Mouse (Mus musculus): Measurements from ENCODE around the gene Prim2. TPM values are rescaled to one million over a fixed set of nuclear protein-coding genes. Genes with fewer than 3 reads are reported as not detected.

Gene Prim2
- polyA plus RNA-seq, 1 experiment from 2014 or later: 22.6 TPM

DNA sequence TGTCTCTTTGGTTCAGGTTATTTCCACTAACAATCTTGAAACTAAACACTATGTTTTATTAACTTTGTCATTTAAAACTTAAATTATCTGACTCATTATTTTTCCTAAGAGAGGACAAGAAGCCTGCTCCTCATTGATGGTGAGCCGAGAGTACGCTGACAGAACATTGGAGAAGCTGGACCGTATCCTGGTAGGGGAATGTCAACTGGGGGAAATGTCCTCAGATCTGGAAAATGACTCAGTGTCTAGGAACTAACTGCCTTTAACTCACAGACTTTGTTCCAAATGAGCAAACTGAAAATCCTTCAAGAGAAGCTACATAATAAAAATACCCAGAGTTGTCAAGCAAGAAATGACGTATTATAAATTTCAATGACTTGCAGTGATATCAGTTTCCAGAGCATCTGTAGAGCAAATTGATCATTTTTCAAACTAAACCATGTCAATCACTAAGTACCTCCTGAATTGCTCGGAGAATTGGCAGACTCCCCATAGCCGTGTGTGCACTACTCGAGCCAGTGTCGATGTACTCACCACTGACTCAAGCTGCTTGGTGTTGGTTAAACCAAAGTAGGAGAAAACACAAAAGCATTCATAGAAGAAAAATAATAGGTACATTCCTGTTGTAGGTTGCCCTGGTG, 20.0 kb upstream of the Prim2 start:
- H3K27ac ChIP-seq (ENCODE audit: low read length): no peak overlapping the region
- no peaks in the 10 kb centered on the region for H3K4me1 ChIP-seq (ENCODE audit: control insufficient read depth, insufficient read depth, low read length)
- no peaks in the 10 kb centered on the region for H3K27me3 ChIP-seq (ENCODE audit: control insufficient read depth, insufficient read depth, low read length)
- H3K4me3 ChIP-seq (ENCODE audit: low read length): no peak overlapping the region
- no peak for ATAC-seq (replicated peaks; ENCODE audit: extremely low read depth, insufficient read depth, low FRiP score)
- H3K9me3 ChIP-seq (replicated peaks; ENCODE audit: control insufficient read depth, low read length): no peaks in the 10 kb centered on the region
- H3K36me3 ChIP-seq (ENCODE audit: control insufficient read depth, insufficient read depth): no peaks in the 10 kb centered on the region
- H3K4me2 ChIP-seq (ENCODE audit: low read depth, low read length): no peak overlapping the region
- H3K9ac ChIP-seq (ENCODE audit: low read length): no peak overlapping the region
- 66% methylated on average over 8 of the region's 8 CpGs for WGBS

DNA sequence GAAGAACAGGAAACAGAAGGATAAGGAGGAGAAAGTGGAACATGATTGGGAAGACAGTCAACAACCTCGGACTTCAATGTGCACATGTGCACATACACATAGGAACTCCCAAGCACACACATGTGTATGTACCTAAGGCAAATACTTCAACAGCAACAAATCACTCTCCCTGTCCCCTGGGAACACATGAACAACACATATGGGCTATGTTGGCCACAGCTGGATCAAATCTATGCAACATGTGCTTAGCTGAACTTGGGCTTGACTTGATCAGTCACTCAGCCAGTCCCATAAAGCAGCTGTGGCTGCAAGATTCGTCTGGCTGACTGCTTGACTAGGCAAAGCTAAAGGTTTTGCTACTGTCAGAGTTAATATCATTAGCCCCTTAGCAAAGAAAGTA, 19.2 kb upstream of the Prim2 start:
- Histone ChIP-seq H3K9ac (ENCODE audit: low read length) (no peak overlapping the region), H3K27ac (ENCODE audit: low read length) (no peak overlapping the region), H3K36me3 (ENCODE audit: control insufficient read depth, insufficient read depth) (no peaks in the 10 kb centered on the region), H3K9me3 (replicated peaks; ENCODE audit: control insufficient read depth, low read length) (no peaks in the 10 kb centered on the region), H3K4me1 (ENCODE audit: control insufficient read depth, insufficient read depth, low read length) (no peaks in the 10 kb centered on the region), H3K27me3 (ENCODE audit: control insufficient read depth, insufficient read depth, low read length) (no peaks in the 10 kb centered on the region), H3K4me2 (ENCODE audit: low read depth, low read length) (no peak overlapping the region), H3K4me3 (ENCODE audit: low read length) (no peak overlapping the region)
- WGBS: 50% methylated on average over 2 of the region's 2 CpGs
- ATAC-seq (replicated peaks; ENCODE audit: extremely low read depth, insufficient read depth, low FRiP score): no peak

- H3K4me1 ChIP-seq (ENCODE audit: control insufficient read depth, insufficient read depth, low read length): no peaks in the 10 kb centered on the region
- H3K9me3 ChIP-seq (replicated peaks; ENCODE audit: control insufficient read depth, low read length): no peaks in the 10 kb centered on the region
- 63% methylated on average over 8 of the region's 8 CpGs for WGBS
- no peaks in the 10 kb centered on the region for H3K27me3 ChIP-seq (ENCODE audit: control insufficient read depth, insufficient read depth, low read length)
- H3K27ac ChIP-seq (ENCODE audit: low read length): no peak overlapping the region
- H3K4me3 ChIP-seq (ENCODE audit: low read length): no peak overlapping the region
- H3K36me3 ChIP-seq (ENCODE audit: control insufficient read depth, insufficient read depth): no peaks in the 10 kb centered on the region
- H3K9ac ChIP-seq (ENCODE audit: low read length): no peak overlapping the region
- ATAC-seq (replicated peaks; ENCODE audit: extremely low read depth, insufficient read depth, low FRiP score): no peak
- H3K4me2 ChIP-seq (ENCODE audit: low read depth, low read length): no peak overlapping the region
Measured at GRCm38 (mm10) chr1:33684459-33684858, 14.9 kb upstream of the Prim2 start.

GRCm38 (mm10) chr1:33680890-33681289, 11.3 kb upstream of the Prim2 start:
- H3K9ac ChIP-seq (ENCODE audit: low read length): no peak overlapping the region
- no peak overlapping the region for H3K27ac ChIP-seq (ENCODE audit: low read length)
- H3K4me3 ChIP-seq (ENCODE audit: low read length): no peak overlapping the region
- H3K4me2 ChIP-seq (ENCODE audit: low read depth, low read length): no peak overlapping the region
- WGBS: 83% methylated on average over 7 of the region's 7 CpGs
- H3K27me3 ChIP-seq (ENCODE audit: control insufficient read depth, insufficient read depth, low read length): no peaks in the 10 kb centered on the region
- no peak for ATAC-seq (replicated peaks; ENCODE audit: extremely low read depth, insufficient read depth, low FRiP score)
- no peaks in the 10 kb centered on the region for H3K4me1 ChIP-seq (ENCODE audit: control insufficient read depth, insufficient read depth, low read length)
- H3K9me3 ChIP-seq (replicated peaks; ENCODE audit: control insufficient read depth, low read length): no peaks in the 10 kb centered on the region
- no peaks in the 10 kb centered on the region for H3K36me3 ChIP-seq (ENCODE audit: control insufficient read depth, insufficient read depth)

DNA sequence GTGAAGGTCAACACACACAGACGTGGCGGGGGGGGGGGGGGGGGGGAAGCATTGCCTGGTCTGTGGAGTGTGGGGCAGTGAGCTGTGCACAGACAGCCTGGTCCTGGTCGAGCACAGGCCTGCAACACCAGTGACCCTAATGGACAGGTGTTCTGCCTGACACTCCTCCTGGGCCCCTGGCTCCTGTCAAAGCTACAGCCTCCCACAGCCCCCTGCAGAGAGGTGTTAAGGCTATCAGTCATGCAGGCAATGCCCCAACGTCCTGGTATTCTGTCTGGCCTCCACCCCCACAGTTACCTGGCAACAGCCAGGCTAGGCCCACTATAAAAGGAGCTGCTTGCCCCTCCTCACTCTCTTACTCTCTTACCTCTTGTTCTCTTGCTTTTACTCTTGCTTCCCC, 10.8 kb upstream of the Prim2 start:
- Histone ChIP-seq H3K36me3 (ENCODE audit: control insufficient read depth, insufficient read depth) (no peaks in the 10 kb centered on the region), H3K27me3 (ENCODE audit: control insufficient read depth, insufficient read depth, low read length) (no peaks in the 10 kb centered on the region), H3K4me1 (ENCODE audit: control insufficient read depth, insufficient read depth, low read length) (no peaks in the 10 kb centered on the region), H3K4me2 (ENCODE audit: low read depth, low read length) (no peak overlapping the region), H3K9me3 (replicated peaks; ENCODE audit: control insufficient read depth, low read length) (no peaks in the 10 kb centered on the region), H3K27ac (ENCODE audit: low read length) (no peak overlapping the region), H3K4me3 (ENCODE audit: low read length) (no peak overlapping the region), H3K9ac (ENCODE audit: low read length) (no peak overlapping the region)
- no peak for ATAC-seq (replicated peaks; ENCODE audit: extremely low read depth, insufficient read depth, low FRiP score)
- 38% methylated on average over 4 of the region's 4 CpGs for WGBS

DNA sequence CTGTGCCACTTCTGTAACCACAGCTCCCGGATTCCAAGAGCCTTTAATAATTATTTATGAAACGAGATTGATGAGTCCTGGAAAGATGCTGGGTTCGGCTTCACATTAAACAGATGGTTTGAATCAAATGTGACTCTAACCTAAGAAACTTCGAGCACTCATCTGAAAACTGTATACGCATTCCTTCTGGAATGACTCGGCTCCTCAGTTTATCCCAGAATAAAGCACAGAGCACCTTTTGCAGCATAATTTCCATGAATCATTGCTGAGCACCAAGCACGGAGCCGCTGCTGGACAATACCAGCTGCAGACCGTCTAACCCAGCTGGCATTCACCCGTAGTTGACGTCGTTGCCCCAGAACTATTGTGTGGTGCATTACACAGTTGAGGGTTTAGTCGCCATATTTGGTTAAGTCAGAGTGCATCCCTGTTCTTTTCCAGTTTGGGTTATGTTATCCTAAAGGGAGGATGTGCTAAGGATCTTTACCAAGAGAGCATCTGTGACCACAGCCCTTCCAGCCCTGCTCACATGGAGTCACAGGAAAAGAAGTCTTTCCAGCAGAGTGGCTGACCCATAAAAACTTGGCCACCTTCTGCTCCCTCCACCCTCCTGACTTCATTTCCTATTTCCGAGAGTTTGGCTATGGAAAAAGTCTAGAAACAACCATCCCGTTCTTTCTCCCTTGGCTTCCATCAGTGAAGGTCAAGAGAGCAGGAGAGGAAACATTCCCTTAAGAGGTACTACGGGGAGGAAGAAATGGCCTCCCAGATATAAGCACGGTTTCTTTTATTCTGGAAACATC, 3.8 kb upstream of the Prim2 start:
- no peak for ATAC-seq (replicated peaks; ENCODE audit: extremely low read depth, insufficient read depth, low FRiP score)
- WGBS: 66% methylated on average over 17 of the region's 17 CpGs
- H3K4me2 ChIP-seq (ENCODE audit: low read depth, low read length): no peak overlapping the region
- peaks cover 2% of the 10 kb centered on the region; the same call in 1 of the 2 replicates for H3K4me1 ChIP-seq (ENCODE audit: control insufficient read depth, insufficient read depth, low read length)
- no peaks in the 10 kb centered on the region for H3K36me3 ChIP-seq (ENCODE audit: control insufficient read depth, insufficient read depth)
- H3K9ac ChIP-seq (ENCODE audit: low read length): no peak overlapping the region
- no peak overlapping the region for H3K4me3 ChIP-seq (ENCODE audit: low read length)
- H3K27me3 ChIP-seq (ENCODE audit: control insufficient read depth, insufficient read depth, low read length): no peaks in the 10 kb centered on the region
- H3K9me3 ChIP-seq (replicated peaks; ENCODE audit: control insufficient read depth, low read length): no peaks in the 10 kb centered on the region
- H3K27ac ChIP-seq (ENCODE audit: low read length): no peak overlapping the region

DNA sequence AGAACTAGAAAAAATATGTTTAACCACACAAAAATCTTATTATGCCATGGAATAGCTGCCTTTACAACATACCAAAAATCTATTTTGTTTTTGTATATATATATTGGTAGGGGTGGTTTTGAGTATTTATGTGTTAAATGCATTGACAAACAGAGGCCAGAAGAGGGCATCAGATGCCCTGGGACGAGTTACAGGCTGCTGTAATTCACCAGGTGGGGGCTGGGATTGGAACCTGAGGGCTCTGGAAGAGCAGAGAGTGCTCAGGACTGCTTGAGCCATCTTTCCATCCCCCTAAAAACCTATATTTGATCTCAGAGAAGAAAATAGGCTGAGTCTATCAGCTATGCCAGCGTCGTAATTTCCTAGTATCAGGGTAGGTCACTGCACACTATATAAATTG, 2.9 kb upstream of the Prim2 start:
- Histone ChIP-seq H3K27ac (ENCODE audit: low read length) (no peak overlapping the region), H3K4me1 (ENCODE audit: control insufficient read depth, insufficient read depth, low read length) (peaks cover 2% of the 10 kb centered on the region; the same call in 1 of the 2 replicates), H3K36me3 (ENCODE audit: control insufficient read depth, insufficient read depth) (no peaks in the 10 kb centered on the region; the same call in 1 of the 2 replicates), H3K27me3 (ENCODE audit: control insufficient read depth, insufficient read depth, low read length) (no peaks in the 10 kb centered on the region), H3K9me3 (replicated peaks; ENCODE audit: control insufficient read depth, low read length) (no peaks in the 10 kb centered on the region), H3K9ac (ENCODE audit: low read length) (no peak overlapping the region), H3K4me3 (ENCODE audit: low read length) (no peak overlapping the region), H3K4me2 (ENCODE audit: low read depth, low read length) (no peak overlapping the region)
- no peak for ATAC-seq (replicated peaks; ENCODE audit: extremely low read depth, insufficient read depth, low FRiP score)
- 31% methylated on average over 3 of the region's 3 CpGs for WGBS

DNA sequence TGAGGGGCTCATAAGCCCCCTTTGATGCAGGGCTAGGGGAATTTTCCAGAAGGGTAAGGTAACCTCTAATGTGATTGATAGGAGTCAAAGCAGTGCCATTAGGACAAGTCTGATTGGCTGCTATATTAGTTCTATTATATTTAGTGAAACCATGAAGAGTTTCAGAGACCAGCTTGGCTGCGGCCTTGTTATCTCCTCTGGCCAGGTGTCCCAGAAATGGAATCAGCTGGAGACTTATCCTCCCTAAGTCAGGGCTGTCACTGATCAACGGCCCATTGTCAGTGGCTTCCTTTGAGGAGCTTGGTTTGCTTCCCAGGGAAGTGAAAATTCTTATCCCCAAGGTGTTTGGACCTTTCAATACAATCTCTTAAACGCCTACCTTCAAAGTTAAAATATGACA, 2.5 kb upstream of the Prim2 start:
- peaks cover 2% of the 10 kb centered on the region; the same call in 1 of the 2 replicates for H3K4me1 ChIP-seq (ENCODE audit: control insufficient read depth, insufficient read depth, low read length)
- no peak overlapping the region for H3K4me3 ChIP-seq (ENCODE audit: low read length)
- 60% methylated on average over 3 of the region's 3 CpGs for WGBS
- H3K4me2 ChIP-seq (ENCODE audit: low read depth, low read length): no peak overlapping the region
- H3K9me3 ChIP-seq (replicated peaks; ENCODE audit: control insufficient read depth, low read length): no peaks in the 10 kb centered on the region
- no peak for ATAC-seq (replicated peaks; ENCODE audit: extremely low read depth, insufficient read depth, low FRiP score)
- no peak overlapping the region for H3K27ac ChIP-seq (ENCODE audit: low read length)
- no peaks in the 10 kb centered on the region for H3K27me3 ChIP-seq (ENCODE audit: control insufficient read depth, insufficient read depth, low read length)
- peaks cover 2% of the 10 kb centered on the region; the same call in 1 of the 2 replicates for H3K36me3 ChIP-seq (ENCODE audit: control insufficient read depth, insufficient read depth)
- H3K9ac ChIP-seq (ENCODE audit: low read length): no peak overlapping the region

- Histone ChIP-seq H3K4me1 (ENCODE audit: control insufficient read depth, insufficient read depth, low read length) (peaks cover 2% of the 10 kb centered on the region; the same call in 1 of the 2 replicates), H3K4me3 (ENCODE audit: low read length) (no peak overlapping the region), H3K9me3 (replicated peaks; ENCODE audit: control insufficient read depth, low read length) (no peaks in the 10 kb centered on the region), H3K9ac (ENCODE audit: low read length) (no peak overlapping the region), H3K27me3 (ENCODE audit: control insufficient read depth, insufficient read depth, low read length) (no peaks in the 10 kb centered on the region), H3K36me3 (ENCODE audit: control insufficient read depth, insufficient read depth) (peaks cover 4% of the 10 kb centered on the region; the same call in 1 of the 2 replicates), H3K27ac (ENCODE audit: low read length) (no peak overlapping the region), H3K4me2 (ENCODE audit: low read depth, low read length) (no peak overlapping the region)
- WGBS: 74% methylated on average over 5 of the region's 5 CpGs
- no peak for ATAC-seq (replicated peaks; ENCODE audit: extremely low read depth, insufficient read depth, low FRiP score)
Measured at GRCm38 (mm10) chr1:33671441-33671840, 1.8 kb upstream of the Prim2 start.
